Mouse (Mus musculus) stomach, postnatal 0 days (tissue): ENCODE measurements at regions not wholly inside any gene's neighbourhood (a gene's known extent, or its start where the extent isn't known, plus 50 kb on each side); places are given as distances from the start of the nearest gene placed in this dataset.

Experiments
- ATAC-seq: fragments of 200-750 bp; cut with Nextera tagmentation; 2 replicates; pipeline ENCODE4 v1.8.0; 2017; ENCODE audit not compliant: low FRiP score, low TSS enrichment
- DNase-seq: peaks from one replicate; pipeline ENCODE4 v3.0.0-alpha.2; 2016; ENCODE audit warnings: low spot score
- H3K27ac ChIP-seq: fragments of 300-500 bp; sonication (generic); replicated peaks from 2 replicates; pipeline ENCODE4 v1.5.1; 2014; ENCODE audit warnings: mild to moderate bottlenecking, control low read depth
- H3K27me3 ChIP-seq: fragments of 300-500 bp; sonication (generic); 2 replicates; pipeline ENCODE4 v1.6.1; 2014; ENCODE audit warnings: low read length; ENCODE audit not compliant: control insufficient read depth, insufficient read depth
- H3K36me3 ChIP-seq: fragments of 300-500 bp; sonication (generic); 2 replicates; pipeline ENCODE4 v1.6.1; 2014; ENCODE audit warnings: low read length, mixed read lengths; ENCODE audit not compliant: control insufficient read depth, insufficient read depth
- H3K4me1 ChIP-seq: fragments of 300-500 bp; sonication (generic); replicated peaks from 2 replicates; pipeline ENCODE4 v1.6.1; 2014; ENCODE audit warnings: antibody characterized with exemption; ENCODE audit not compliant: control insufficient read depth, insufficient read depth
- H3K4me2 ChIP-seq: fragments of 300-500 bp; sonication (generic); replicated peaks from 2 replicates; pipeline ENCODE4 v1.6.1; 2014; ENCODE audit warnings: low read depth, mild to moderate bottlenecking, control low read depth, moderate library complexity
- H3K4me3 ChIP-seq: fragments of 300-500 bp; sonication (generic); 2 replicates; pipeline ENCODE4 v1.5.1; 2014; ENCODE audit warnings: low read depth, low read length, control low read depth
- H3K9ac ChIP-seq: fragments of 300-500 bp; sonication (generic); 2 replicates; pipeline ENCODE4 v1.6.1; 2014; ENCODE audit warnings: mild to moderate bottlenecking, low read length, control low read depth, mixed read lengths
- H3K9me3 ChIP-seq: fragments of 300-500 bp; sonication (generic); 2 replicates; pipeline ENCODE4 v1.6.1; 2016; ENCODE audit warnings: low read length; ENCODE audit not compliant: control insufficient read depth
- CTCF ChIP-seq: IDR thresholded peaks from 2 replicates; pipeline ENCODE4 v1.5.1; 2016; ENCODE audit warnings: antibody characterized with exemption, low read depth, mild to moderate bottlenecking, moderate library complexity
- EP300 ChIP-seq: optimal IDR thresholded peaks from 2 replicates; pipeline ENCODE3; 2016; ENCODE audit warnings: antibody characterized with exemption
- WGBS: fragments of 180-500 bp; shearing (Covaris S2); extraction: QIAGEN DNeasy Blood & Tissue Kit; methylation state at CpG from one replicate; pipeline ENCODE4 v1.1.7; 2014; 5-methylcytosine and 5-hydroxymethylcytosine counted together

GRCm38 (mm10) chr9:87618238-87618673 lies 112.8 kb downstream of the Tbx18 start:
- Histone ChIP-seq H3K9ac (no peak overlapping the region), H3K4me1 (no peaks in the 10 kb centered on the region), H3K4me2 (no peak overlapping the region), H3K27me3 (no peaks in the 10 kb centered on the region), H3K27ac (no peak overlapping the region), H3K9me3 (no peaks in the 10 kb centered on the region), H3K4me3 (no peak overlapping the region), H3K36me3 (no peaks in the 10 kb centered on the region)
- no peak for ATAC-seq
- no peak for DNase-seq
- TF ChIP-seq EP300 (no peak), CTCF (no peak)
- 21% methylated on average over 7 of the region's 7 CpGs for WGBS

- H3K4me2 ChIP-seq: no peak overlapping the region
- no peak overlapping the region for H3K27ac ChIP-seq
- ATAC-seq (no peak), DNase-seq (no peak)
- H3K4me1 ChIP-seq: no peaks in the 10 kb centered on the region
- H3K36me3 ChIP-seq: no peaks in the 10 kb centered on the region
- TF ChIP-seq EP300 (no peak), CTCF (no peak)
- H3K9ac ChIP-seq: no peak overlapping the region
- no peaks in the 10 kb centered on the region for H3K27me3 ChIP-seq
- no peaks in the 10 kb centered on the region for H3K9me3 ChIP-seq
- no peak overlapping the region for H3K4me3 ChIP-seq
- WGBS: 41% methylated on average over 10 of the region's 10 CpGs
Observed at GRCm38 (mm10) chr9:87607878-87608631, 123.0 kb downstream of the Tbx18 start.

GRCm38 (mm10) chr9:87575591-87575990 lies 155.5 kb downstream of the Tbx18 start:
- Histone ChIP-seq H3K4me1 (no peaks in the 10 kb centered on the region), H3K27ac (no peak overlapping the region), H3K4me2 (no peak overlapping the region), H3K36me3 (no peaks in the 10 kb centered on the region), H3K9me3 (no peaks in the 10 kb centered on the region), H3K27me3 (no peaks in the 10 kb centered on the region), H3K9ac (no peak overlapping the region), H3K4me3 (no peak overlapping the region)
- TF ChIP-seq CTCF (no peak), EP300 (no peak)
- 44% methylated on average over 2 of the region's 2 CpGs for WGBS
- ATAC-seq (no peak), DNase-seq (no peak)

- no peak overlapping the region for H3K9ac ChIP-seq
- DNase-seq: no peak
- H3K4me3 ChIP-seq: no peak overlapping the region
- no peaks in the 10 kb centered on the region for H3K9me3 ChIP-seq
- H3K36me3 ChIP-seq: no peaks in the 10 kb centered on the region
- H3K4me2 ChIP-seq: no peak overlapping the region
- 28% methylated on average over 2 of the region's 2 CpGs for WGBS
- no peak overlapping the region for H3K27ac ChIP-seq
- H3K4me1 ChIP-seq: no peaks in the 10 kb centered on the region
- no peak for TF ChIP-seq EP300
- no peak for TF ChIP-seq CTCF
- H3K27me3 ChIP-seq: no peaks in the 10 kb centered on the region
- no peak for ATAC-seq
Observed at GRCm38 (mm10) chr9:87574250-87574864, 156.7 kb downstream of the Tbx18 start.

GRCm38 (mm10) chr9:87563244-87563643 lies 167.8 kb downstream of the Tbx18 start:
- 44% methylated on average over 3 of the region's 3 CpGs for WGBS
- H3K27ac ChIP-seq: no peak overlapping the region
- no peak for ATAC-seq
- no peak for TF ChIP-seq EP300
- no peak for TF ChIP-seq CTCF
- H3K4me3 ChIP-seq: no peak overlapping the region
- no peak overlapping the region for H3K4me2 ChIP-seq
- no peak overlapping the region for H3K9ac ChIP-seq
- no peaks in the 10 kb centered on the region for H3K27me3 ChIP-seq
- H3K36me3 ChIP-seq: no peaks in the 10 kb centered on the region
- H3K4me1 ChIP-seq: no peaks in the 10 kb centered on the region
- no peak for DNase-seq
- no peaks in the 10 kb centered on the region for H3K9me3 ChIP-seq

- Histone ChIP-seq H3K36me3 (no peaks in the 10 kb centered on the region), H3K9ac (no peak overlapping the region), H3K4me3 (no peak overlapping the region), H3K27me3 (no peaks in the 10 kb centered on the region), H3K9me3 (no peaks in the 10 kb centered on the region), H3K27ac (no peak overlapping the region), H3K4me1 (no peaks in the 10 kb centered on the region), H3K4me2 (no peak overlapping the region)
- ATAC-seq (no peak), DNase-seq (no peak)
- WGBS: 34% methylated on average over 6 of the region's 6 CpGs
- TF ChIP-seq EP300 (no peak), CTCF (no peak)
Observed at GRCm38 (mm10) chr9:87562796-87563195, 168.3 kb downstream of the Tbx18 start.
